Mouse (Mus musculus) spleen, postnatal 0 days (tissue): ENCODE results near the gene Defb18. TPM values are rescaled to one million over a fixed set of nuclear protein-coding genes. Genes with fewer than 3 reads are reported as not detected.

Experiments used
- polyA plus RNA-seq: library from polyadenylated mRNA; unstranded; fragments of >200 nt; fragmentation: Nextera tagmentation; extraction: Ambion mirVana; gene quantifications from 2 replicates; pipeline ENCODE4 v1.2.1, GENCODE M21; 2015

Defb18 gene
- not detected in 2 replicates for polyA plus RNA-seq

GRCm38 (mm10) chr1:18237343-18237742, at the start of gene Defb18:
Gene Defb18, minus strand, starts transcription at chr1:18237443.

GRCm38 (mm10) chr1:18265038-18265437, 27.8 kb upstream of the Defb18 start, which contains the start of gene Defb41:
Gene Defb41, minus strand, starts transcription at chr1:18265138.

Other genes with a start within 250 kb of the Defb18 start
- gene Crisp4, start 91.5 kb downstream of the Defb18 start, polyA plus RNA-seq: not detected in 2 replicates
- not detected in 2 replicates for gene Defb41, start 27.7 kb upstream of the Defb18 start, polyA plus RNA-seq